Mouse (Mus musculus) testis, adult 2 months (tissue): ENCODE measurements around the gene Fam169b.

ENCODE experiments used
- CTCF ChIP-seq: fragments of 200-500 bp; IDR thresholded peaks from 2 replicates; pipeline ENCODE4 v1.5.1; 2012; ENCODE audit warnings: low read depth, mild to moderate bottlenecking, inconsistent platforms, low read length, moderate library complexity; ENCODE audit not compliant: control insufficient read depth, insufficient read depth, insufficient replicate concordance
- POLR2A ChIP-seq: fragments of 200-500 bp; IDR thresholded peaks from 2 replicates; pipeline ENCODE4 v1.6.1; 2012; ENCODE audit warnings: low read depth, mild to moderate bottlenecking, inconsistent platforms, low read length, moderate library complexity; ENCODE audit not compliant: control insufficient read depth

DNA sequence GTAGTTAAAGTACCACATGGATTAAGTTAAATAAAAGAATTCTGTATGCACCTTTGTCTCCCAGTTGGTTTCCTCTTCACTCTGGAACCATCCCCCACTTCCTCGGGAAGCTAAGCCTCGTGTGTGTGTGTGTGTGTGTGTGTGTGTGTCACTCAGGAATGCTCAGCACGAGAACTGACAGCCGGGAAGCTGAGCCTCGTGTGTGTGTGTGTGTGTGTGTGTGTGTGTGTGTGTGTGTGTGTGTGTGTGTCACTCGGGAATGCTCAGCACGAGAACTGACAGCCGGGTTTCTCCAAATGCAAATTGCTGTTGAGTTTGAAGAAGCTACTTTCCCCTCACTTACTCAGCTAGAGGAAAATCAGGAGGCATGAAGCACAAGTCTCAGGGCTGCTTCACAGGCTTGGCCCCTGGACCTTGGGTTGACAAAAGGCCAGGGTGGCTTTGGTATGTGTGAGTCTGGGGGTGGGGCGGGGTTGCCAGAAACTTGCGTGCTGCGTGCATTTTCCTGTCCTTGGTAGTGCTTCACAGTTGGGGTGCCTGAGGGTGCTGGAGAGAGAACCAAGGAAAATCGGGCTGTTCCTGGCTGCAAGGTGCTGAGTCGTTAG is 39.9 kb upstream of the Fam169b start:
- no peak for TF ChIP-seq CTCF
- no peak for TF ChIP-seq POLR2A
